Mouse (Mus musculus) MEL (cell line): ENCODE results near the gene Agpat1. TPM values are rescaled to one million over a fixed set of nuclear protein-coding genes. Genes with fewer than 3 reads are reported as not detected.
A peak's percentile ranks its signal among the peaks of the same experiment; 100 is the strongest.

ENCODE experiments used
- DNase-seq: peaks from one replicate; pipeline ENCODE4 v3.0.0; 2011; ENCODE audit warnings: low read depth, low spot score
- H3K27ac ChIP-seq: 2 replicates; pipeline ENCODE4 v1.5.1; 2012; ENCODE audit warnings: low read depth, mild to moderate bottlenecking, control low read depth, low read length, moderate library complexity; ENCODE audit not compliant: control insufficient read depth
- H3K27me3 ChIP-seq, 2 experiments: fragments of 150-350 bp in 1 of 2; sonication (generic) in 1 of 2; 2 replicates each; pipeline ENCODE4 v1.6.1; 2012; ENCODE audit warnings: low read length in 2 of 2, mild to moderate bottlenecking in 2 of 2, improper control_type of control experiment in 1 of 2, moderate library complexity in 1 of 2; ENCODE audit not compliant: insufficient read depth in 2 of 2, control insufficient read depth in 1 of 2
- H3K36me3 ChIP-seq, 2 experiments: 2 replicates each; pipeline ENCODE4 v1.6.1; 2012 to 2014; ENCODE audit warnings: low read length in 2 of 2, improper control_type of control experiment in 1 of 2, inconsistent platforms in 1 of 2, mild to moderate bottlenecking in 1 of 2; ENCODE audit not compliant: insufficient read depth in 2 of 2, control insufficient read depth in 1 of 2
- H3K4me1 ChIP-seq, 2 experiments: fragments of 150-350 bp in 1 of 2; sonication (generic) in 1 of 2; 2 replicates each; pipeline ENCODE4 v1.6.1; 2012; ENCODE audit warnings: low read length in 2 of 2, improper control_type of control experiment in 1 of 2, mild to moderate bottlenecking in 1 of 2; ENCODE audit not compliant: insufficient read depth in 2 of 2, control insufficient read depth in 1 of 2
- H3K4me3 ChIP-seq, 2 experiments: fragments of 150-350 bp in 1 of 2; sonication (generic) in 1 of 2; 2 replicates each; pipeline ENCODE4 v1.5.1; 2012; ENCODE audit warnings: low read depth in 2 of 2, low read length in 2 of 2, mild to moderate bottlenecking in 2 of 2, moderate library complexity in 2 of 2, control low read depth in 1 of 2, improper control_type of control experiment in 1 of 2; ENCODE audit not compliant: control insufficient read depth in 1 of 2, insufficient read depth in 1 of 2
- H3K79me2 ChIP-seq: 2 replicates; pipeline ENCODE4 v1.6.1; 2012; ENCODE audit warnings: mild to moderate bottlenecking, low read length, moderate library complexity; ENCODE audit not compliant: control insufficient read depth, poor library complexity, insufficient read depth
- H3K9ac ChIP-seq: 2 replicates; pipeline ENCODE4 v1.6.1; 2012; ENCODE audit warnings: low read depth, mild to moderate bottlenecking, control low read depth, low read length, moderate library complexity; ENCODE audit not compliant: control insufficient read depth, poor library complexity, severe bottlenecking
- H3K9me3 ChIP-seq: fragments of 150-350 bp; sonication (generic); replicated peaks from 2 replicates; pipeline ENCODE4 v1.6.1; 2012; ENCODE audit warnings: mild to moderate bottlenecking, low read length, improper control_type of control experiment, moderate library complexity; ENCODE audit not compliant: insufficient read depth
- BHLHE40 ChIP-seq: IDR thresholded peaks from 2 replicates; pipeline ENCODE4 v1.6.1; 2012; ENCODE audit warnings: low read depth, mild to moderate bottlenecking, inconsistent platforms, low read length, improper control_type of control experiment, borderline replicate concordance
- CHD2 ChIP-seq: IDR thresholded peaks from 2 replicates; pipeline ENCODE4 v1.6.1; 2011; ENCODE audit warnings: low read length, improper control_type of control experiment
- CTCF ChIP-seq, 3 experiments: IDR thresholded peaks in 2 of 3; conservative IDR thresholded peaks in 1 of 3; 2 replicates each; pipeline ENCODE4 v1.5.1; 2011 to 2012; ENCODE audit warnings: low read length in 3 of 3, low read depth in 2 of 3, mild to moderate bottlenecking in 2 of 3, improper control_type of control experiment in 1 of 3, inconsistent platforms in 1 of 3, mixed read lengths in 1 of 3, moderate library complexity in 1 of 3; ENCODE audit not compliant: control insufficient read depth in 1 of 3, insufficient read depth in 1 of 3, poor library complexity in 1 of 3, severe bottlenecking in 1 of 3
- GABPA ChIP-seq: IDR thresholded peaks from 2 replicates; pipeline ENCODE4 v1.6.1; 2012; ENCODE audit warnings: low read depth, mild to moderate bottlenecking, inconsistent platforms, low read length, improper control_type of control experiment, moderate library complexity
- GATA1 ChIP-seq: IDR thresholded peaks from 2 replicates; pipeline ENCODE4 v1.6.1; 2011; ENCODE audit warnings: low read depth, low read length, improper control_type of control experiment
- HCFC1 ChIP-seq: IDR thresholded peaks from 2 replicates; pipeline ENCODE4 v1.6.1; 2012; ENCODE audit warnings: low read depth, mild to moderate bottlenecking, inconsistent platforms, low read length, improper control_type of control experiment, moderate library complexity
- KAT2A ChIP-seq: conservative IDR thresholded peaks from 2 replicates; pipeline ENCODE4 v1.6.1; 2012; ENCODE audit warnings: low read depth, low read length, improper control_type of control experiment, inconsistent platforms
- MAFK ChIP-seq: IDR thresholded peaks from 2 replicates; pipeline ENCODE4 v1.6.1; 2011; ENCODE audit warnings: low read depth, mild to moderate bottlenecking, low read length, improper control_type of control experiment, borderline replicate concordance
- MEF2A ChIP-seq: IDR thresholded peaks from 2 replicates; pipeline ENCODE4 v1.6.1; 2014; ENCODE audit warnings: low read depth, mild to moderate bottlenecking, inconsistent platforms, low read length, improper control_type of control experiment; ENCODE audit not compliant: poor library complexity, insufficient replicate concordance, severe bottlenecking; ENCODE audit errors: extremely low read depth
- MYB ChIP-seq: IDR thresholded peaks from 2 replicates; pipeline ENCODE4 v1.6.1; 2011; ENCODE audit warnings: mild to moderate bottlenecking, low read depth, low read length, improper control_type of control experiment
- NELFE ChIP-seq: IDR thresholded peaks from 2 replicates; pipeline ENCODE4 v1.6.1; 2011; ENCODE audit warnings: low read depth, low read length, improper control_type of control experiment
- NRF1 ChIP-seq: IDR thresholded peaks from 2 replicates; pipeline ENCODE4 v1.6.1; 2014; ENCODE audit warnings: low read depth, mild to moderate bottlenecking, inconsistent platforms, low read length, improper control_type of control experiment, moderate library complexity; ENCODE audit not compliant: poor library complexity, insufficient read depth, severe bottlenecking
- POLR2A ChIP-seq, 2 experiments: IDR thresholded peaks; 2 replicates each; pipeline ENCODE4 v1.6.1; 2011 to 2012; ENCODE audit warnings: low read length in 2 of 2, mild to moderate bottlenecking in 2 of 2, control low read depth in 1 of 2, improper control_type of control experiment in 1 of 2, low read depth in 1 of 2, moderate library complexity in 1 of 2; ENCODE audit not compliant: control insufficient read depth in 1 of 2, insufficient read depth in 1 of 2, poor library complexity in 1 of 2
- RAD21 ChIP-seq: IDR thresholded peaks from 2 replicates; pipeline ENCODE4 v1.6.1; 2011; ENCODE audit warnings: mild to moderate bottlenecking, low read depth, low read length, improper control_type of control experiment
- SMC3 ChIP-seq: IDR thresholded peaks from 2 replicates; pipeline ENCODE4 v1.6.1; 2011; ENCODE audit warnings: low read depth, low read length, improper control_type of control experiment
- ZC3H11A ChIP-seq: IDR thresholded peaks from 2 replicates; pipeline ENCODE4 v1.6.1; 2012; ENCODE audit warnings: low read depth, mild to moderate bottlenecking, inconsistent platforms, low read length, improper control_type of control experiment
- polyA plus RNA-seq, 2 experiments: library from polyadenylated mRNA; stranded (reverse) in 1 of 2; unstranded in 1 of 2; fragments of >175 nt in 1 of 2; fragments of >200 nt in 1 of 2; gene quantifications; 2 replicates each; pipeline versions ENCODE4 v1.2.1 to v1.2.4; 2012; ENCODE audit warnings: low replicate concordance in 2 of 2, low read depth in 1 of 2; ENCODE audit not compliant: insufficient read length in 2 of 2, insufficient read depth in 1 of 2, missing spikeins in 1 of 2
- total RNA-seq: library from RNA; depleted of rRNA; stranded (reverse); fragments of 300-350 nt; gene quantifications from 2 replicates; pipeline ENCODE4 v1.2.3, GENCODE M21; 2012

Agpat1 gene
- total and polyA plus RNA-seq, 3 experiments, result 85.2 to 153 TPM; not detected in 1

DNA sequence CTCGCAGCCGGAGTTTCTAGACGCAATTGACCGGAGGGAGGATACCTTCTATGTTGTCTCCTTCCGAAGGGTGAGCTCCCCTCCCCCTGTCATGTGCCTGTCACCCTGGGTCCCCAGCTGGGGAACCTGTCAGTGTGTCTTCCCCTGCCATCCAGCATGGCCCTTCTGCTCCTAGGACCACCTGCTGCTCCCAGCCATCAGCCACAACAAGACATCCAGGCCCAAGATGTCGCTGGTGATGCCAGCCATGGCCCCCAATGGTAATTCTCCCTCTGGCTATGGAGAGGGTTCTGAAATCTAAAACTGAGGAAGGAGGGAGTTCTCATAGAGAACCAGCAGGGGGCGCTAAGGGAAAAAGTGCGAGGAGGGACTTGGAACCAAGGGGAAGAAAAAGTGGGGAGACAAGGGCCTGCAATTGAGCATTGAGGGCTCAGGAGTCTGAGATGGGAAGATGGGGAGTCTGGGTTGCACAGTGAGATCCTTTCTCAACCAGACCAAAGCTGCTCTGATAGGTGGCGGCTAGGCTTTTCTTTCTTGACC is 49.8 kb downstream of the Agpat1 start:
- Histone ChIP-seq H3K36me3 (no peaks in the 10 kb centered on the region), H3K4me3 (no peak overlapping the region)
- peak; percentile 79 for DNase-seq

DNA sequence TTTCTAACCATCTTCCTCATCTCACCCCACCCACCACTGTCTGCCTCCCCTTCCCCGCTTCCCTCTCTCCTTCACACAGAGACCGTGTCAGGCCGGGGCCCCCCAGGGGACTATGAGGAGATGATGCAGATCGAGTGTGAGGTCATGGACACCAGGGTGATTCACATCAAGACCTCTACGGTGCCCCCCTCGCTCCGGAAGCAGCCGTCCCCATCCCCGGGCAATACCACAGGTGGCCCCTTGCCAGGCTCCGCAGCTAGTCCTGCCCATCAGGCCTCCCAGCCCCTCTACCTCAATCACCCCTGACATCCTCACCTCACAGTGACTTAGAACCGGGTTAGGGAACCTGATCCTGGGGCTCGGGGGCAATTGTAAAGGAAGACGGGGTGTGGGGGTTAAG is 50.3 kb downstream of the Agpat1 start:
- H3K27me3 ChIP-seq, result no peaks in the 10 kb centered on the region
- no peak for TF ChIP-seq MEF2A
- TF ChIP-seq GATA1, result no peak
- no peak for TF ChIP-seq HCFC1
- TF ChIP-seq CHD2, result no peak
- no peak for TF ChIP-seq KAT2A
- TF ChIP-seq NELFE, result no peak
- no peak for TF ChIP-seq MYB
- TF ChIP-seq, all 39 proteins: peak for 0
- Histone ChIP-seq H3K27ac (no peak overlapping the region), H3K36me3 (no peaks in the 10 kb centered on the region), H3K4me3 (no peak overlapping the region), H3K79me2 (no peaks in the 10 kb centered on the region), H3K9me3 (no peaks in the 10 kb centered on the region), H3K4me1 (peaks cover 0 to 5% of the 10 kb centered on the region in 2 experiments; a peak in 1 of 4 replicates), H3K9ac (no peak overlapping the region)
- no peak for DNase-seq

More for the DNA sequence above, 49.8 kb downstream of the Agpat1 start:
- Histone ChIP-seq H3K9me3 (no peaks in the 10 kb centered on the region), H3K9ac (no peak overlapping the region), H3K27me3 (no peaks in the 10 kb centered on the region), H3K79me2 (no peaks in the 10 kb centered on the region), H3K27ac (no peak overlapping the region), H3K4me1 (no peaks in the 10 kb centered on the region)
- TF ChIP-seq BHLHE40 (no peak), RAD21 (peak; percentile 25), POLR2A (IDR thresholded peaks at IDR 0.05; ENCODE audit: control insufficient read depth in 1 of 2, insufficient read depth in 1 of 2, low read depth in 1 of 2, low read length in 2 of 2, poor library complexity in 1 of 2) (no peak), NRF1 (no peak), GABPA (no peak), ZC3H11A (no peak), CTCF (IDR thresholded peaks at IDR 0.05 in 2 of 3, conservative IDR thresholded peaks at IDR 0.05 in 1 of 3; ENCODE audit: control insufficient read depth in 1 of 3, insufficient read depth in 1 of 3, low read depth in 2 of 3, low read length in 3 of 3, poor library complexity in 1 of 3, severe bottlenecking in 1 of 3) (peak; percentile 71 to 74 (median 71)), KAT2A (no peak), CHD2 (no peak), MAFK (no peak), SMC3 (peak; percentile 58)
